Mouse (Mus musculus) neural tube, embryonic 12.5 days (tissue): Measurements from ENCODE around the gene Ofcc1. TPM values are rescaled to one million over a fixed set of nuclear protein-coding genes. Genes with fewer than 3 reads are reported as not detected.

Experiments used
- ATAC-seq: fragments of 200-750 bp; cut with Nextera tagmentation; 2 replicates; pipeline ENCODE4 v1.8.0; 2017; ENCODE audit warnings: low read depth, mild to moderate bottlenecking, moderate TSS enrichment, moderate library complexity; ENCODE audit not compliant: low FRiP score
- H3K27ac ChIP-seq: fragments of 300-500 bp; sonication (generic); 2 replicates; pipeline ENCODE4 v1.5.1; 2016
- H3K27me3 ChIP-seq: fragments of 300-500 bp; sonication (generic); replicated peaks from 2 replicates; pipeline ENCODE4 v1.6.1; 2016; ENCODE audit warnings: mild to moderate bottlenecking
- H3K36me3 ChIP-seq: fragments of 300-500 bp; sonication (generic); 2 replicates; pipeline ENCODE4 v1.6.1; 2016; ENCODE audit warnings: mild to moderate bottlenecking
- H3K4me1 ChIP-seq: fragments of 300-500 bp; sonication (generic); 2 replicates; pipeline ENCODE4 v1.6.1; 2016
- H3K4me2 ChIP-seq: fragments of 300-500 bp; sonication (generic); replicated peaks from 2 replicates; pipeline ENCODE4 v1.6.1; 2016; ENCODE audit warnings: mild to moderate bottlenecking
- H3K4me3 ChIP-seq: fragments of 300-500 bp; sonication (generic); 2 replicates; pipeline ENCODE4 v1.5.1; 2016
- H3K9ac ChIP-seq: fragments of 300-500 bp; sonication (generic); 2 replicates; pipeline ENCODE4 v1.6.1; 2016; ENCODE audit warnings: mild to moderate bottlenecking
- H3K9me3 ChIP-seq: fragments of 300-500 bp; sonication (generic); 2 replicates; pipeline ENCODE4 v1.6.1; 2016; ENCODE audit warnings: mild to moderate bottlenecking
- WGBS: fragments of 180-500 bp; shearing (Covaris S2); methylation state at CpG from one replicate; pipeline ENCODE4 v1.1.7; 2016; 5-methylcytosine and 5-hydroxymethylcytosine counted together
- polyA plus RNA-seq: library from polyadenylated mRNA; unstranded; fragments of >200 nt; fragmentation: Nextera tagmentation; extraction: Ambion mirVana; gene quantifications from 2 replicates; pipeline ENCODE4 v1.2.1, GENCODE M21; 2016

Gene Ofcc1
- polyA plus RNA-seq, 1 experiment from 2014 or later = not detected

- 71% methylated on average over 3 of the region's 3 CpGs for WGBS
- H3K36me3 ChIP-seq = no peaks in the 10 kb centered on the region
- no peak overlapping the region for H3K4me3 ChIP-seq
- no peaks in the 10 kb centered on the region for H3K4me1 ChIP-seq
- no peaks in the 10 kb centered on the region for H3K27me3 ChIP-seq
- H3K9ac ChIP-seq = no peak overlapping the region
- no peak for ATAC-seq
- no peak overlapping the region for H3K4me2 ChIP-seq
- H3K27ac ChIP-seq = no peak overlapping the region
- H3K9me3 ChIP-seq = no peaks in the 10 kb centered on the region
Measured at GRCm38 (mm10) chr13:40181786-40182185, 179.5 kb downstream of the Ofcc1 start.

DNA sequence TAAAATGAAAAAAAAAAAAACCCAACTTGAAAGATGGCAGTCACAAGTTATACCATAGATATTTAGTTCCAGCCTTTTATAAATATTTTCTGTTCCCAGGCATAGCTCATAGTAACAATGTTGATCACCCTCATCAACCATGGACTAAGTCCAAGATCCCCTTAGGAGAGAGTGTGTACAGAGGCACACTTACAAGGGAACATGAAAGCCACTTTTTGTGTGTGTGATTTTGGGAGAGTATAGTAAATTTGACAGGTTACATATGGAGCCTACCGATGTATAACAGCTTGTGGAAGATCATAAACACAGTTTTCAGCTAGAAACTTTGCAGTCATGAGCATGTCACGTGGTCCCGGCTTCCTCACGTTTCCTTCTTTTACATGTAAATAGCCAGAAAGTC, 189.5 kb downstream of the Ofcc1 start:
- H3K36me3 ChIP-seq = no peaks in the 10 kb centered on the region
- H3K27me3 ChIP-seq = no peaks in the 10 kb centered on the region
- H3K9ac ChIP-seq = no peak overlapping the region
- no peaks in the 10 kb centered on the region for H3K4me1 ChIP-seq
- no peak for ATAC-seq
- no peak overlapping the region for H3K4me3 ChIP-seq
- 90% methylated on average over 4 of the region's 4 CpGs for WGBS
- H3K27ac ChIP-seq = no peak overlapping the region
- no peak overlapping the region for H3K4me2 ChIP-seq
- no peaks in the 10 kb centered on the region for H3K9me3 ChIP-seq

DNA sequence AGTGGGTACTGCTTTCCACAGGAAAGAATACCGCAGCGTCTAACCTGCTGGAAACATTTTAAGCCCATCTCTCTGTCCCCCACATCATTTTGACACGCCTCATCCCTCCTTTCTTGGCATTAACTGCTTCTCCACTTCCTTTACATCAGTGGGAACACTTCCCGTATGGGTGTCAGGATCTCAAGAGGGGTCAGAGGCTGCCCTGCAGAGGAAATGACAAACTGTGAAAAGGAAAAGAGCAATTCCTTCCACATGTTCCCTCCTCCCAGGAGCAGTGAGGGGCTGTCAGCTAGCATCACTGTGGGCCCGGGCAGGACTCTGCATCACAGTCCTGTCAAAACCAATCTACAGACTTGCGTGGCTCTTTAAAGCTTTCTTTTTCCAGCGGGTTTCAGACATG, 193.4 kb downstream of the Ofcc1 start:
- no peak for ATAC-seq
- Histone ChIP-seq H3K9me3 (no peaks in the 10 kb centered on the region), H3K4me2 (no peak overlapping the region), H3K4me3 (no peak overlapping the region), H3K4me1 (no peaks in the 10 kb centered on the region), H3K27me3 (no peaks in the 10 kb centered on the region), H3K36me3 (no peaks in the 10 kb centered on the region), H3K27ac (no peak overlapping the region), H3K9ac (no peak overlapping the region)
- 72% methylated on average over 7 of the region's 7 CpGs for WGBS

DNA sequence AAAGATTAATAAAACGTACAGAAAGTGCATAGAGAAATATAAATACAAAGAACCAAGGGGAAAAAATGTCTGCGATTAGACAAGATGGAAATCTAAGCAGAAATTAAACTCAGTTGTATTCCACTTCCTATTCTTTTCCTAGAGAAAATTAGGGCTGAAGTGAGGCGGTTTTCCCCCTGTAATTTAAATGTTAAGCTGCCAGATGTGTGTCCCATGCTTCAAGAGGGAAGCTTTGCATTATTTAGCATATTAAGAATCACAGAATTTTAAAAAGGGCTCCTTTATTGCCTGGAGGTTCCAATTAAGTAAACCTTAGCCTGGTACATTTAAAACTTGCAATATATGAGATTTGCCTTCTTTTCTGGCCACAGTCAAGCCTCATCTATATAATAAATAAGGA, 205.8 kb downstream of the Ofcc1 start:
- H3K4me1 ChIP-seq = no peaks in the 10 kb centered on the region
- no peak overlapping the region for H3K9ac ChIP-seq
- WGBS = 63% methylated on average over 3 of the region's 3 CpGs
- no peaks in the 10 kb centered on the region for H3K27me3 ChIP-seq
- H3K36me3 ChIP-seq = no peaks in the 10 kb centered on the region
- no peak for ATAC-seq
- H3K9me3 ChIP-seq = no peaks in the 10 kb centered on the region
- no peak overlapping the region for H3K4me2 ChIP-seq
- H3K27ac ChIP-seq = no peak overlapping the region
- H3K4me3 ChIP-seq = no peak overlapping the region

GRCm38 (mm10) chr13:40139906-40140305, 221.3 kb downstream of the Ofcc1 start:
- H3K27me3 ChIP-seq = no peaks in the 10 kb centered on the region
- no peaks in the 10 kb centered on the region for H3K9me3 ChIP-seq
- no peak for ATAC-seq
- no peak overlapping the region for H3K27ac ChIP-seq
- H3K36me3 ChIP-seq = no peaks in the 10 kb centered on the region
- H3K4me3 ChIP-seq = no peak overlapping the region
- 89% methylated on average over 4 of the region's 4 CpGs for WGBS
- H3K4me1 ChIP-seq = no peaks in the 10 kb centered on the region
- H3K9ac ChIP-seq = no peak overlapping the region
- H3K4me2 ChIP-seq = no peak overlapping the region

DNA sequence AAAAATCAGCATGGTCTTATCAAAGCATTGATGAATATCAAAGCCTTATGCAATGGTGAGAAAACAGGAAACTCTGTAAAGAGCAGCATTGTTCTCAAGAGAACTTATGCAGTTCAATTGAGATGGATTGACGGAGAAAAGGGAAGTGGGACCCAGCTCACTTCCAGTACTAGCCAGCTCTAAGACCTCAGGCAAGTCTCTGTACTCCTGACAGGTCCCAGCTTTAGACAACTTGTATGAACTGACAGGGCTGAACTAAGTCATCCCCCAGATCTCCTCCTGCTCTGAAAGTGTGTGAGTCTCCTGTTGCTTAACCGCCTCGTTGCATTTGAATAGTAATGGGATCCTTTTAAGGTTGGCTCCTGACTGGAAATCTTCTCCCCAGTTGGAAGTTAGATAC, 225.2 kb downstream of the Ofcc1 start:
- no peaks in the 10 kb centered on the region for H3K27me3 ChIP-seq
- H3K27ac ChIP-seq = no peak overlapping the region
- no peak for ATAC-seq
- no peak overlapping the region for H3K9ac ChIP-seq
- no peak overlapping the region for H3K4me3 ChIP-seq
- H3K4me2 ChIP-seq = no peak overlapping the region
- no peaks in the 10 kb centered on the region for H3K9me3 ChIP-seq
- no peaks in the 10 kb centered on the region for H3K36me3 ChIP-seq
- no peaks in the 10 kb centered on the region for H3K4me1 ChIP-seq
- 37% methylated on average over 3 of the region's 3 CpGs for WGBS

DNA sequence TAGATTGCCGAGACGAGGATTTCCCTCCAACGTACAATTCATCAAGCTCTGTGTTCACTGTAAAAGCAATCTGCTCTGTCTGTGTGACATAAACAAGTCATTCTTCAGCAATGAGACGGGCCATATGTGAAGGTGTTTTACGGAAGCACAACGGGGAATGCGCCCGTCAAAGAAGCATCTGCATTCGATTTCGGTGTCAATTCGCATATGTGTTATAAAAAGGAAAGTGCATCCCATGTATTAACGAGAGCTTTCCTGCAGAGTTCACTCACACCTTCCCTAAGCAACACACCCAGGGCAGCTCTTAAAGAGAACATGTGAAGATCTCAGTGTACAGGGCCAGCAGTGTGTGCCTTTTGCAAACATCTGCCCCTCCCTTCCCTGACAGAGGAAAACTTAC, 225.6 kb downstream of the Ofcc1 start:
- Histone ChIP-seq H3K4me1 (no peaks in the 10 kb centered on the region), H3K27ac (no peak overlapping the region), H3K36me3 (no peaks in the 10 kb centered on the region), H3K27me3 (no peaks in the 10 kb centered on the region), H3K4me3 (no peak overlapping the region), H3K9ac (no peak overlapping the region), H3K9me3 (no peaks in the 10 kb centered on the region), H3K4me2 (no peak overlapping the region)
- 73% methylated on average over 12 of the region's 12 CpGs for WGBS
- no peak for ATAC-seq

DNA sequence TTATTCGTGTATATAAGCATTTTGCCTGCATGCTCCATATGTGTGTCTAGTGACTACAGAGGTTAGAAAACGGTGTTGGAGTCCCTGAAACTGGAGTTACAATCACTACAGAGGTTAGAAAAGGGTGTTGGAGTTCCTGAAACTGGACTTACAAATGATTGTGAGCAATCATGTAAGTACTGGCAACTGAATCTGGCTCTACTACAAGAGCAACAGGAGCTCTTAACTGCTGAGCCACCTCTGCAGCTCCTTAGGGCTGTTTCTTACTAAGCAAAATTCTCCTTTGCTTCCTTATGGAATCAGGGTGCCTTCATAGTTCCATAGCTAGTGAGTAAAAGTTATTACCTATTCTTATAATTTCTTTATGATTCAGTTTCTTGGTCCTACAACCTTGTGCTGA, 237.4 kb downstream of the Ofcc1 start:
- no peaks in the 10 kb centered on the region for H3K27me3 ChIP-seq
- no peak overlapping the region for H3K27ac ChIP-seq
- no peak overlapping the region for H3K4me3 ChIP-seq
- H3K9ac ChIP-seq = no peak overlapping the region
- WGBS = 84% methylated on average over 2 of the region's 2 CpGs
- H3K9me3 ChIP-seq = no peaks in the 10 kb centered on the region
- no peaks in the 10 kb centered on the region for H3K4me1 ChIP-seq
- H3K4me2 ChIP-seq = no peak overlapping the region
- no peaks in the 10 kb centered on the region for H3K36me3 ChIP-seq
- ATAC-seq = no peak

- Histone ChIP-seq H3K9me3 (no peaks in the 10 kb centered on the region), H3K4me2 (no peak overlapping the region), H3K27me3 (no peaks in the 10 kb centered on the region), H3K36me3 (no peaks in the 10 kb centered on the region), H3K27ac (no peak overlapping the region), H3K4me1 (no peaks in the 10 kb centered on the region), H3K4me3 (no peak overlapping the region), H3K9ac (no peak overlapping the region)
- ATAC-seq = no peak
- 62% methylated on average over 2 of the region's 2 CpGs for WGBS
Measured at GRCm38 (mm10) chr13:40112336-40112735, 248.9 kb downstream of the Ofcc1 start.

DNA sequence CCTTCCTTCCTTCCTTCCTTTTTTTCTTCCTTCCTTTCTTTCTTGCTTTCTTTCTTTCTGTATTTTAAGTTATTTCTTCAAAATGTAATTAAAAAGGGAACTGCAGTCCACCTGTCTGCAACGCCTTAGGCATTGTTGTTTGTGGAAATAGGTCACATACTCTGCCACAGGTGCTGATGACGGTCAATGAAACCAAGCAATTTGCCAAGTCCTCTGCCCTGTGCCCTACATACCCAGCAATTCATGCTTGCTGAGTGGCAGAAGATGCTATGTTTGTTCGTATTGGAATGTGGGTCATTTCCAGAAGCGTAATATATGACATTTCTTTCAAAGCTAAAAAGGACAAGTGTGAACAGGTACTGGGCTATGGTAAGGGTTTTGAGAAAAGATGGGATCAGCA, 285.0 kb downstream of the Ofcc1 start:
- no peak for ATAC-seq
- Histone ChIP-seq H3K9ac (no peak overlapping the region), H3K4me2 (no peak overlapping the region), H3K36me3 (no peaks in the 10 kb centered on the region), H3K27ac (no peak overlapping the region), H3K9me3 (no peaks in the 10 kb centered on the region), H3K4me1 (no peaks in the 10 kb centered on the region), H3K4me3 (no peak overlapping the region), H3K27me3 (no peaks in the 10 kb centered on the region)
- 90% methylated on average over 4 of the region's 4 CpGs for WGBS

DNA sequence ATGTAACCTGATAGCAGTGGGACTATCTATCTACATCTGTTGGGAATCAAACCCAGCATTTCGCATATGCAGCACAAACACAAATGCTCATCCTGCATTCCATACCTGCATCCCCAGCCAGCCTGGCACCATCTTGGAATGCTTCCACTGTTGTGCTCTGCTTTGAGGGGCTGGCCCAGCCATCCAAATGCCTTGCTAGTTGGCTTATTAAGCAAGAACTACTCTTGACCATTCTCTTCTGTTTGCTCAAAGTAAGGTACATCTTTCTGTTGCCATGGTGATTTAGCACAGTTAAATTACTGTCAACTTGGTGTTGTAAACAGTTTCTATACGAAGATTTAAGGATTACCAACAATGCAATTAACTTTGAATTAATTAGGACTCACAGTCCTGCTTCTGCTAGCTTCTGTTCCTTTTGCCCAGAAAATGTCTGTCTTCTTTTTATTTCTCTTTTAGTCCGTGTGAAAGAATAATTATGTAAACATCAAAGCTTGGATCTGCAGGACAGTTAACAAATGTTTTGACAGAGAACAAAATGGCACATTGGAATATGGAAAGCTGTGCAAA, 286.3 kb downstream of the Ofcc1 start:
- no peak overlapping the region for H3K4me2 ChIP-seq
- WGBS = 65% methylated on average over 3 of the region's 3 CpGs
- ATAC-seq = no peak
- H3K4me1 ChIP-seq = no peaks in the 10 kb centered on the region
- H3K9me3 ChIP-seq = no peaks in the 10 kb centered on the region
- no peak overlapping the region for H3K9ac ChIP-seq
- no peaks in the 10 kb centered on the region for H3K27me3 ChIP-seq
- H3K27ac ChIP-seq = no peak overlapping the region
- no peak overlapping the region for H3K4me3 ChIP-seq
- no peaks in the 10 kb centered on the region for H3K36me3 ChIP-seq

GRCm38 (mm10) chr13:40070004-40070403, 291.2 kb downstream of the Ofcc1 start:
- Histone ChIP-seq H3K9ac (no peak overlapping the region), H3K27me3 (no peaks in the 10 kb centered on the region), H3K4me1 (no peaks in the 10 kb centered on the region), H3K4me3 (no peak overlapping the region), H3K36me3 (no peaks in the 10 kb centered on the region), H3K4me2 (no peak overlapping the region), H3K9me3 (no peaks in the 10 kb centered on the region), H3K27ac (no peak overlapping the region)
- no peak for ATAC-seq
- WGBS = 91% methylated on average over 1 of the region's 1 CpGs

GRCm38 (mm10) chr13:40061281-40061680, 300.0 kb downstream of the Ofcc1 start:
- no peak for ATAC-seq

More at GRCm38 (mm10) chr13:40061281-40061680, 300.0 kb downstream of the Ofcc1 start:
- Histone ChIP-seq H3K27ac (no peak overlapping the region), H3K36me3 (no peaks in the 10 kb centered on the region), H3K4me1 (no peaks in the 10 kb centered on the region), H3K9ac (no peak overlapping the region), H3K27me3 (no peaks in the 10 kb centered on the region), H3K4me3 (no peak overlapping the region), H3K9me3 (no peaks in the 10 kb centered on the region), H3K4me2 (no peak overlapping the region)
- WGBS = 87% methylated on average over 5 of the region's 5 CpGs
